Mouse (Mus musculus) lung, postnatal 25 days (tissue): ENCODE measurements around the gene Armc12.

Experiments used
- DNase-seq: peaks from one replicate; pipeline ENCODE4 v3.0.0; 2022; ENCODE audit warnings: low spot score

Gene Armc12

GRCm38 (mm10) chr17:28513844-28514243 lies 16.8 kb upstream of the Armc12 start:
- peak; percentile 65 for DNase-seq

DNA sequence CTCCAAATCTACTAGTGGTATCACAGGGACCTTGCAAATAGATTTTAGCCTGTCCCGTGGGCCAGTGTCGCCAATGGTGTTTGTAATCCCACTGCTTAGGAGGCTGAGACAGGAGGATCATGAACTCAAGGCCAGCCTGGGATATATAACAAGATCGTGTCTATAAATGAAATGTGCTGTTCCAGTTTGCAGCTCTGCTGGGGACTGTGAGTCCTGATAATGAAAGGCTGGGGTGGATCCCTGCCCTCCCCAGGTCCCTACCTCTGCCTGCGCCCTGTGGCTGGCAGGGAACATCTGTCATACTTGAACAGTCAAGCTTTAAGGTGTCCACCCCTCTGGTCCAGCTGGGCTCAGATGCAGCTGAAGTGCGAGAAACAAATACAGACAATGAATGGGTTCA lies 16.1 kb upstream of the Armc12 start:
- no peak for DNase-seq

DNA sequence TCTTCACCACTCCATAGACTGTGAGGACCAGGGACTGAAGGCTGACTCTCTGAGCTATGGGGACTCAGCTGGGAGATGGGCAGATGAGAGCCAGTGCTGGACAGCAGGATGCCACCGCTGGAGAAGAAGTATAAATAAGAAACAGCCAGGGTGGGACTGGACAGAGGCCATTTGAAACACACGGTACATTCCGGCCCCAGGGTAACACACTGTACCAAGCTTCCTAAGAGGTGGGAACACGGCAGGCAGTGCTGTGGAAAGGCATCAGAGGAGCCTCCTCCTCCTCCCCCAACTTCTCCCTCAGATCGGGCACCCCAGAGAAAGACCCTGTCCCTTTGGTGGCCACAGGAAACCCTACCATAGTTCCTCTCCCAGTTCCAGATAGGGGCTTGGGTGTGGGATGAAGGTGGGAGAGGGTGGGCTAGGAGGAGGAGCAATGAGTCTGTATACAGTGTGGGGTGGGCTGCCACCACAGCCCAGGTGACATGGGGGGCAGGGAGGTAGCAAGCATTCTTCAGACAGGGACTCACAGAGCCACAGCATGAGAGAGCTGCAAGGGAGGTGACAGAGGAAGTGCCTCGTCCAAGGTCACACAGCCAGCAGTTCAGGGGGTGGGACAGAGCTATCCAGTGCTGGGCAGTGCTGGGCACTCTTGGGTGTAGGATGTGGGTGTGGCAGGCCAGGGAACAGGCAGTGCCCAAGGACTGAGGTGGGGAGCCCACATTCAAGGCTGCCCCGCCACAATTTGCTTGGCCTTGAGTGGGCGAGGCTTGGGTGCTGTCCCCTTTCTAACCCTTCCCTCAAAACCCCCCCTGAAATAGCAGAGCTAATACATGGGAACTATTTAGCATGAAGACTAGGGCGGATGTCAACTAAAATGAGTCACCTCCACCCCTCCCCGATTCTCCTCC lies 14.9 kb upstream of the Armc12 start:
- DNase-seq, result peak; percentile 87

DNA sequence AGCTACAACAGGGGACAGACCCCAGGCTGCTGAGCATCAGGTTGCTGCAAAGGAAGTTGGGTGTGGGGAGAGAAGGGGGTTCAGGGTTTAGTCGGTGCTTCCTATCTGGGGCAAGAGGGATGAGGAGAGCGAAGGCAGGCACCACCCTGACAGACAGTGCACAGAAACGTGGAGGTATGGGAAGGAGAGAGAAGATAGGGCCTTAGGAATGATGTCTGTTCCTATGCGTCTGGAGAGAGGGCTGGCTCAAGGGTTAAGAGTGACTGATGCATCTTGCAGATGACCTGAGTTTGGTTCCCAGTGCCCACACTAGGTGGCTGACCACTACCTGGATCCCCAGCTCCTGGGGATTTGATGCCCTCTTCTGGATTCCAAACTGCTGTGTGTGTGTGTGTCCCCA lies 13.7 kb upstream of the Armc12 start:
- DNase-seq, result no peak

DNA sequence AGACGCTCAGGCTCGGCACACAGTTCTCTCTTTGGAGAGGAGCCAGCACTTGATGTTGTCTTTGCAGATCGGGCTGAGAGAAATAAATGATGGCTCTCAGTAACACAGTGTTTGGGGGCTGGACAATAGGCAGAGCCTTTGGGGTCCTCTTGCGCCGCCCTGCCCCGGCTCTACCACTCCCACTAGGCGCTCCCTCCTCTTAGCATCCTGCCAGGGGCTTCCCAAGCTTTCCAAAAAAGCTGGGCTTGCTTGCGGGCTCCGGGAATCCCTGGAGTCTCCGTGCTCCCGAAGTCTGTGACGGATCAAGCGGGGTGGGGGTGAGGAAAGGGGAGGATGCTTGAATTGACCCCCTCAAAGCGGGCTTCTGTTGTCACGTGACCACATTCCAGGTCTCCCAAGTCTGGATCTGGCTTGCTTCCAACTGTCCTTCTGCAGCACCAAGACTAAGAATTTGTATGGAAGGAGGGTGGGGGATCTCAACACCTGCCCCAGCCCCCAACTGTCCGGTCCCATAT lies 13.1 kb upstream of the Armc12 start, which contains the start of gene Fkbp5:
Gene Fkbp5, minus strand, starts transcription at position 87 of the 515 bp plus-strand sequence.
- peak; percentile 84 for DNase-seq

DNA sequence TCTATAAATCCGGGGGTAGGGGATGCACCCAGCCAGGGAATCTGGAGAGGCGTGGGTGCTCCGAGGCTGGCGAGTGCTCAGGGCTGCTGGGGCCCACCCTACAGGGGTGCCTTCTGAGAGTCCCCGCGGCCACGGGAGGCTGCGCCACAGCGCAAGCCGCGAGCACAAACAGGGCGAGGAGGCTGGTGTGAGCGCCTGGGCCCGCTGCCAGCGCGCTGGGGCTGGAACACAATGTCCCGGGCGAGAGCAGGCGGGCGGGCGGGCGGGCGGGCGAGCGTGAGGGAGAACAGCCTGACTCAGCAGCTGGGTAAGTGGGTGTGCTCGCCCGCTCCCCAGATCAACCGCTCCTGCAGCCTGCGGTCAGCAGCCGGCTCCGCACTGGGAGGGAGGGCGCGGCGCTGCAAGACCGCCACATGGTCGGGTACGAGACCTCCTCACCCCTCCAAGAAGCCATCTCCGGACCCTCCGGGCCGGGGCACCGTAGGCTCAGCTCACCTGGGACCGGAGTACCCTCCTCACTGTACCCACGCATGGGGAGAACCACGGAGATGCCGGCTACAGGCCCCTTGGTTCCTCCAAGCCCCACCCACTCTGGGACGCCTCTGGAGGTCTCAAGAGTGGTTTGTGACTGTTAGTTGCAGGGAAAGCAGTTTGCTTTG lies 12.5 kb upstream of the Armc12 start:
- peak; percentile 95 for DNase-seq

DNA sequence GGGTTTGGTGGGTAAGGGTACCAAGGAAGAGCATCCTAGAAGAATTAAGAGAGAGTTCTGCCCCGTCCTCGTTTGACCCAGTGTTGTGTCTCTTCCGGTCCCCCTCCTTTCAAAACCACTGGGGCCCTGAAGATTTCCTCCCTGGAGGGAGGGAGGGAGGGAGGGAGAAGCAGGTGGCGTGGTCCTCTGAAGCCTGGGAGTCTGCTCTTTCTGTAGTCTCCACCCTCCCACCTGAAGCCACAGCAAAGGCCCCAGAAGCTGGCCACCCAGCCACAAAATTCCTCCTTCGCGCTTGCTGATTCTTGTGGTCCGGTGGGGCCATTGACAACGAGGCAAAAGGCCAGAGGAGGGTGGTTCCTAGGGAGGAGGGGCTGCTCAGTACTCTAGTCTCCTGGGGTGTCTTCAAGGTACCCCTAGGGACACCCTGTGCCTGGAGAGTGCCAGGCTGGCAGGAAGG lies 12.0 kb upstream of the Armc12 start:
- no peak for DNase-seq

- no peak for DNase-seq
Measured at GRCm38 (mm10) chr17:28519827-28520226, 10.8 kb upstream of the Armc12 start.

DNA sequence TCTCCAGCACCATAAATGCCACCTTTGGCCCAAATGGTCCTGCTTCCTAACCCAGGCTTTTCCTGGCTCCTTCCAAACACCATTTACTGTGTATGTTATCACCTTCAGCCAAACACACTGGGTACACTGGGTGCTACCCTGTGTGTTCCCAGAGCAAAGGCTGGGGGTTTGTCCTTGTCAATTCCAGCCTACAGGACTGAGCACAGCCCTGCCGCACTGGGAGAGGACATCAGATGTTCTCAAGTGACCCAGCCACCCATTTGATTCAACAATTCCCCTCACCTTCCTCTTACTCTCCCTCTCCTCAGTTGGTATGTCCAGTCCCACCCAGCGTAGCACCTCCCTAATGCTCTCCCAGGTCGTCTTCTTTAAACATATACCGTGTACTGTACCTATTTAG lies 10.0 kb upstream of the Armc12 start:
- no peak for DNase-seq

DNA sequence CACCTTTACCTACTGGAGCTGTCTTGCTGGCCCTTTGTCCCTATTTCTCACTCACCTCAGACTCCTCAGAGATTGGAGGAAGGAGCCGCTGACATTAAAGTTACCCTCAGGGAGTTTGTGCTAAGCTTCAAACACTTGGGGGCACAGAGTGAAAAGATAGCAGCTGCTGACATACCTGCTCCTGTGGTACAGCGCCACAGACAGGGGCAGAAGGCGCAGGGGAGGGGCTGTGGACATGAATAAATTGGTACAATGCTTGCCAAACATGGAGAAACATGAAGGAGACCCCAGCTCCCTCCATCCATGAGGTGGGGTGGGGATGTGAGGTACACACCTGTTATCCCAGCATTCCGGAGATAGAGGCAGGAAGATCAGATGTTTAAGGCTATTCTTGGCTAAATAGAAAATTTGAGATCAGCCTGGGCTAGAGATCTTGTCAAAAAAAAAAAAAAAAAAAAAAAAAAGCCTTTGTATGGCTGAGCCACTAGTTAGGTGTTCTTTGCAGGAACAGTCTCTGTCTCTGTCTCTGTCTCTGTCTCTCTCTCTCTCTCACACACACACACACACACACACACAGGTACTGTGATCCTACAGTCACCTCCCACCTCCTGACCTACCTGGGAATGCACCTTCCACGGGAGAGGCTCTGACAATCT lies 9.4 kb upstream of the Armc12 start:
- no peak for DNase-seq

DNA sequence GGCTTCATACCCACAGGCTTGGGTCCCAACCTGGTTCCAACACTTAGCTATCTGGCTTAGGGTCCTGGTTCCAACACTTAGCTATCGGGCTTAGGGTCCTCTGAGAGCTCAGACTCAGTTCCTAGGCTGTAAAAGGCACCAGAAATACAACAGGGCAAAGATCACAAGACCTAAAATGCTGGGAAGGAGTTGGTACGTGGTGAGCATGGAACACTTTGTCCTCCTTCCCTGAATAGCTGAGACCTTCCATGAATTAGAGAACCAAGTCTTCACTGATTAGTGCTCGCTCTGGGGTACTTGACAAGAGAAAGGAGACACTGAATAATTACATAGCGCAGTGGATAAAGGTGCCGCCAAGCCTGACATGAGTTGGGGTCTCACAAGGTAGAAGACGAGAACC lies 8.7 kb upstream of the Armc12 start:
- DNase-seq, result no peak

DNA sequence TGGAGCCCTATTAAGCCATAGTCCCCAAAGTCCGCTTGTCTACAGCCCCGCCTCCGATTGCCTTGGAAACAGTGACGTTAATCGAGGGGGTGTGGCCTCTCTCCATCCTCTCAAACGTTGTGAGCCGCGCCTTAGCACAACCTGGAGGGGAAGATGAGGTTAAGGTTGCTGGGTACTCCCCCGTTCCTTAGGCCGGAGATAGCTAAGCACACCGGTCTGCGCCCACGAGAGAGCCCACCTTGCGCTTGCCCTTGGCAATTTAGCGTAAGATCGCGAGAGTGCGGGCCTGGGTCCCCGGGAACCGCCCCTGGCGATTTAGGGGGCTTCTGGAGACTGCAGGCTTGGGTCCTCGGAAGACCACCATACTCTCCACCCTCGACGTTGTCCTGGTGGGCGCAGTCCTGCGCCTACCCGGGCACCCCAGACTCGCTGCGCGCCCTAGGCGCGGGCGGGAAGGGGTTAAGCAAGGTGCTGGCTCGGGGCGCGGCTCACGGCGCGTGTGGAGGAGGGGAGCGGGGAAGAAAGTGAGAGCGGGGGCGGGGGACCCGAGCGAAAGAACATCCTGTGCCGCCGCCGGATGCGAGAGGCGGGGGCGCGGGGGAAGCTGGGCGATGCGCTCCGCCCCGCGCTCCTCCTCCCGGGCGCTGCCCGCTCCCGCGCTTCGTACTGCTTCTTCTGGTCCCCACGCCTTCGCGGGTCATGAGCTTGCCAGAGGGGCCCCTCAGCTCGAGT lies 7.8 kb upstream of the Armc12 start:
- DNase-seq, result peak; percentile 98

DNA sequence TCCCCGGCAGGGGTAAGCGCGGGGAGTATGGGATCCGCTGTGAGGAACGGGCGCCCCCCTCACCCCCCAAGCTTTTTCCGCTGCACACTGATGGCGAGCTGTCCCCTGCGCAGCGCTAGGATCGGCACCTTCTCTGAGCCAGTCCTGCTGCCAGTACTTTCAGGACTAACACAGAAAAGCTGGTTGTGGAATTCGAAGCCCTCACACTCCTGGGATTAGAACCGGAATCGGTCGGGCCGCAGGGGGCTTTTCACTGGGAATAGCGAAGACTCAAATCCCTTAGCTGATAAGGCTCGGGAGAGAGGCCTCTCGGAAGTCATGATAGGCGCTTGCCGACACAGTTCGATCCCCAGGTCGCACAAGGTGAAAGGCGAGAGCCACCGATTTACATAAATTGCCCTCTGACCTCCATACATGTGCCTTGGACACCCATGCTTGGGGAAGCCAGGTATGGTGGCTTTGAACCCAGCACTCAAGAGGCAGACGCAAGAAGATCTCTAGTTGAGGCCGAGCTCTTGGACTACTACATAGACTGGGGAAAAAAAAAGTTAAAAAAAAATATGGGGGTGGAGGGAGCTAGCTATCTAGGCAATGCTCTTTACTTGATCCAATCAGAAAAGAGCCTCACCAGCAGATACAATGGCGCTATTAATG lies 7.1 kb upstream of the Armc12 start:
- DNase-seq, result no peak

- no peak for DNase-seq
Measured at GRCm38 (mm10) chr17:28524009-28524695, 6.5 kb upstream of the Armc12 start.

GRCm38 (mm10) chr17:28524831-28525430 lies 5.7 kb upstream of the Armc12 start:
- DNase-seq, result no peak

DNA sequence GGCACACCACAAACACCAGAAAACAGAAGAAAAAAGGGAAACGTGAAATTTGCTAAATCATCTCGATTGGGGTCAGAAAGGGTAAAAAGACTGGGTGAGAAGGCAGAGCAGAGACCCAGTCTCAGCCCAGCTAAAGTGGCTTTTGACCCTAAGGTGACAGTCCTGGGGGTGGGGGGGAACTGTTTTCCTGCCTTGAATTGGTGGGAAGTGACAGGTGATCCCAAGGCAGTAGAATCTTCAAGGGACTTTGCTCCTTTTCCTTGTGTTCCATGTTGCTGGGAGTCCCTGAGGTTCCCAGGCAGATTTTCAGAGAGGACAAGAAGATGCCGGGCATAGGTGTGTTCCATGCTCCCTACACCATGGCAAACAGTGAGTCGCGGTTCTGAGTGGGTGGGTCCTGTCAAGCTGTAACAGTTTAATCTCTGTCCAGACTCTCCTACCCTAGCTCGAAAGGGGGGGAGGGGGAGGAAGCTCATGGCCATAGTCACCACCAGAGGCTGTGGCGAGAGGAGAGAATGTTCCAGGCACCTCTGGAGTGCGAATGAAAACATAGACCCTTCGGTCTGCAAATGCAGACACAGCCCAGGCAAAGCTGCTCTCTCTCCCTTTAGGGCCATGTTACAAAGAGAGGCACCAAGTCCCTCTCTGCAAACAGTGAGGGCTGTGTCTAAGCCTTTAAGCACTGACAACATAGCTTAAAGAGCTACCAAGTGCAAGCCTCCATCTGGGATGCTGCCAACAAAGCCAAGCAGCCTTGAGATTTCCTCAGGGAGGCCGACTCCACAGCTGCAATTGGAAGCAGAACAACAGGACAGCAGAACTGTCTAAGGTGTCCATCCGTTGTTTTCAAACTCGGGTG lies 3.2 kb upstream of the Armc12 start:
- DNase-seq, result no peak

GRCm38 (mm10) chr17:28528043-28528351 lies 2.6 kb upstream of the Armc12 start:
- DNase-seq, result peak; percentile 88

- DNase-seq, result no peak
Measured at GRCm38 (mm10) chr17:28529116-28529515, 1.5 kb upstream of the Armc12 start.

DNA sequence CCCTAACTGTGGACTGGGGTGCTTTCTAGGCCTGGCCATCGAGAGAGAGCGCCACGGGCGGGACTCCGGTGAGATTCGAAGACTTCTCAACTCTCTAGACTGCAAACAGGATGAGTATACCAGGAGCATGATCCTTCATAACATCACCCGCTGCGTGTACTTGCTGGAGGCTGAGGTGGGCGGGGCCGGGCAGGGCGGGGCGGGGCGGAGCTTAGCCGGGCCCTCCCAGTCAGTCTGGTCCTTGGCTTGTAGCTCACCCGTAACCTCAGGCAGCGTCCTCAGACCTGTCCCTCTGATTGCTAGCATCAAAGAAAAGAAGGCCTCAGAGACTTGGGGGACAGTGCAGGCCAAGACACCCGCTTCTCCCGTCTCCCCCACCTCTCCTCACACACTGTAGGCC lies 1.3 kb downstream of the Armc12 start:
- DNase-seq, result no peak
